ENCODE assay signal across 11 mouse cellular contexts in genomic region chr17:74414671-74415070, GRCm38 (mm10).
"Had no signal": no experiment of that assay in that cellular context is flagged by ENCODE, and none has a peak within 500 bp of the region (broad histone marks: within the 10 kb centered on the region; RNA-seq: fewer than 3 reads in every experiment).

No protein-coding gene starts in this region.

- H3K9ac ChIP-seq: kidney, embryonic 15.5 days; limb, embryonic 15.5 days; liver, embryonic 13.5 days; midbrain, embryonic 13.5 days; neural tube, embryonic 15.5 days had no signal

- H3K4me3 ChIP-seq: kidney, embryonic 15.5 days; limb, embryonic 15.5 days; liver, embryonic 13.5 days; midbrain, embryonic 13.5 days; myocyte; neural tube, embryonic 15.5 days had no signal

- H3K9me3 ChIP-seq: kidney, embryonic 15.5 days; limb, embryonic 15.5 days; liver, embryonic 13.5 days; midbrain, embryonic 13.5 days; neural tube, embryonic 15.5 days had no signal

- H3K27me3 ChIP-seq: kidney, embryonic 15.5 days; limb, embryonic 15.5 days; liver, embryonic 13.5 days; midbrain, embryonic 13.5 days; neural tube, embryonic 15.5 days had no signal

- H3K4me1 ChIP-seq: kidney, embryonic 15.5 days; limb, embryonic 15.5 days; liver, embryonic 13.5 days; midbrain, embryonic 13.5 days; neural tube, embryonic 15.5 days had no signal

- H3K4me2 ChIP-seq: kidney, embryonic 15.5 days; limb, embryonic 15.5 days; liver, embryonic 13.5 days; midbrain, embryonic 13.5 days; neural tube, embryonic 15.5 days had no signal

- ATAC-seq: midbrain, embryonic 13.5 days had no signal

- H3K27ac ChIP-seq: kidney, embryonic 15.5 days; limb, embryonic 15.5 days; liver, embryonic 13.5 days; midbrain, embryonic 13.5 days; neural tube, embryonic 15.5 days had no signal

- DNase-seq: kidney, adult 11 months; kidney, postnatal 14 days; liver, embryonic 13.5 days; lung, adult 18-20 months; thymus, adult 2 months; thymus, postnatal 25 days had no signal
